Mouse (Mus musculus) spleen, adult 2 months (tissue): Measurements from ENCODE around the gene Cited2. TPM values are rescaled to one million over a fixed set of nuclear protein-coding genes. Genes with fewer than 3 reads are reported as not detected.
A peak's percentile ranks its signal among the peaks of the same experiment; 100 is the strongest.

Experiments
- DNase-seq, 2 experiments: peaks; one replicate each; pipeline versions ENCODE4 v3.0.0 to v3.0.0-alpha.2; 2012 to 2021; ENCODE audit warnings: low spot score in 2 of 2, low read depth in 1 of 2
- H3K27ac ChIP-seq: fragments of 200-500 bp; 2 replicates; pipeline ENCODE4 v1.5.1; 2012; ENCODE audit warnings: low read length, inconsistent platforms; ENCODE audit not compliant: insufficient read depth
- H3K27me3 ChIP-seq: fragments of 200-500 bp; 2 replicates; pipeline ENCODE4 v1.6.1; 2012; ENCODE audit warnings: mild to moderate bottlenecking, moderate library complexity, low read length, inconsistent platforms; ENCODE audit not compliant: control insufficient read depth, insufficient read depth
- H3K36me3 ChIP-seq: fragments of 200-500 bp; 2 replicates; pipeline ENCODE4 v1.6.1; 2012; ENCODE audit warnings: mild to moderate bottlenecking, low read length, inconsistent platforms; ENCODE audit not compliant: control insufficient read depth, insufficient read depth
- H3K4me1 ChIP-seq: fragments of 200-500 bp; 2 replicates; pipeline ENCODE4 v1.6.1; 2011; ENCODE audit warnings: inconsistent platforms; ENCODE audit not compliant: control insufficient read depth, insufficient read depth, insufficient read length
- H3K4me3 ChIP-seq: fragments of 200-500 bp; 2 replicates; pipeline ENCODE4 v1.5.1; 2011; ENCODE audit warnings: mild to moderate bottlenecking, inconsistent platforms; ENCODE audit not compliant: insufficient read depth, insufficient read length; ENCODE audit errors: extremely low read depth
- CTCF ChIP-seq: fragments of 200-500 bp; IDR thresholded peaks from 2 replicates; pipeline ENCODE4 v1.5.1; 2011; ENCODE audit warnings: mild to moderate bottlenecking, inconsistent platforms; ENCODE audit not compliant: insufficient read depth, insufficient read length, insufficient replicate concordance; ENCODE audit errors: extremely low read depth
- POLR2A ChIP-seq: fragments of 200-500 bp; IDR thresholded peaks from 2 replicates; pipeline ENCODE4 v1.6.1; 2011; ENCODE audit warnings: low read depth, low read length, inconsistent platforms
- WGBS: fragments of 180-500 bp; shearing (Covaris S2); methylation state at CpG from one replicate; pipeline ENCODE4 v1.1.7; 2018; 5-methylcytosine and 5-hydroxymethylcytosine counted together
- polyA plus RNA-seq: library from polyadenylated mRNA; depleted of rRNA; stranded (reverse); fragments of >200 nt; gene quantifications from 2 replicates; pipeline ENCODE4 v1.2.3, GENCODE M21; 2012; rRNA removed

Cited2 gene
- polyA plus RNA-seq, result 34.8 and 52.5 TPM in 2 replicates

DNA sequence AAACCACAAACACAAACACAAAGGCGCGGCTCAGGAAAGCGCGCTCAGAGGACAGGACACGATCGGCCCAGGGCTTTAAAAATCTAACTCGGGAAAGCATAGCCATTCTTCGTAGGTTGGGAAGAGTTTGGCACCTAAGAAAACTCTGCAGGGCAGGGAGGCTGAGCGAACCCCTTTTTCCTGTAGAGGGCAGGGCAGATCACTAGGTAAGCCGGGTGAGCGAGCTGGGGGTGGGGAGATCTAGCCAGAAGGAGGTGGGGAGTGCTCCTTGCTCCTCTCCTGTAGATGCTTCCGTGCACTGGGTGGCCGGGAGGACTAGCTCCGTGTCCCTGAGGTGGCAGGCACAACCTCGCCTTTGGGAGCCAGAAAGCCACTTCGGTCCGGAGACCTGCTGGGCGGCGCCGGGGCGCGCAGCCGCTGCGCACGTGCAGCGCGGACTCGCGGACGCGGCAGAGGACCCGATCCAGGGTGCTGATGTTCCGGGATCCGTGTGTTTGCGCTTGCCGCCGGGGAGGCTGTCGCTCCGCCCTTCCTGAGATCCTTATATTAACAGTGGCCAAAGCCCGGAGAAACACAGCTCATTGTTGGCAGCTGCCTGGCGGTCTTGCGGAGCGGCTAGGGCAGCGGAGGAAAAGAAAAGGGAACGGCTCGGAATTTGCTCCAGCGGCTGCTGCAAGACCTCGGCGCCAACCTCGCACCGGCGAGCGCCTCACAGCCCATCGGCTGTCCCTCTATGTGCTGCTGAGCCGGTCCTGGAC, at the start of gene Cited2:
Gene Cited2 (plus strand): TSS at position 566 of the 758 bp plus-strand sequence.
- no peaks in the 10 kb centered on the region for H3K27me3 ChIP-seq
- no peaks in the 10 kb centered on the region for H3K36me3 ChIP-seq
- DNase-seq, result peak; percentile 91 to 96
- WGBS, result under 1% methylated on average over 55 of the region's 55 CpGs
- H3K4me3 ChIP-seq, result peak within 1 kb of the TSS; percentile 98
- 0 out of 2 replicates have a peak, but pooled peaks cover 2% of the 10 kb centered on the region for H3K4me1 ChIP-seq
- TF ChIP-seq CTCF (peak; percentile 46; the same call in 1 of the 2 replicates), POLR2A (peak; percentile 99)
- H3K27ac ChIP-seq, result peak within 1 kb of the TSS; percentile 99

DNA sequence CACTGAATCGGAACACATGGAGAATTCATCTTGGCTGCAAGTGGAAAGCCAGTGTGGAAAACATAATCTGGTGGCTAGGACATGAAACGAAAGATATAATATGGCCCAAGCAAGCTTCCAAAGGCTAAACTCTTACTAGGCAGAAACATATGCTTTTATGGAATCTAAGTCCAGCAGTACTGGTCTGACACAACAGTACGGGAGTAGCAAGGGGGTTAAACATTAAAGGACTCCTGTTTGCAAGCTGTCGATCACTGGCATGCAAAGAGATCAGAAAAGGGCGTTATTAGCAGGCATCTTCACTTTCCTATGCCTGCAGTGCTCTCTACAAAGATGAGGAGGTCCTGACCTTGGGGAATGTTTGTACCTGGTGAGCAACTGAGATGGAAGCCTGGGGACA, 48.6 kb upstream of the Cited2 start:
- Histone ChIP-seq H3K4me3 (no peak overlapping the region), H3K27ac (no peak overlapping the region), H3K4me1 (peaks cover 6% of the 10 kb centered on the region; the same call in 1 of the 2 replicates), H3K36me3 (no peaks in the 10 kb centered on the region), H3K27me3 (no peaks in the 10 kb centered on the region)
- WGBS, result 94% methylated on average over 5 of the region's 5 CpGs
- TF ChIP-seq CTCF (no peak), POLR2A (no peak)
- DNase-seq, result no peak

DNA sequence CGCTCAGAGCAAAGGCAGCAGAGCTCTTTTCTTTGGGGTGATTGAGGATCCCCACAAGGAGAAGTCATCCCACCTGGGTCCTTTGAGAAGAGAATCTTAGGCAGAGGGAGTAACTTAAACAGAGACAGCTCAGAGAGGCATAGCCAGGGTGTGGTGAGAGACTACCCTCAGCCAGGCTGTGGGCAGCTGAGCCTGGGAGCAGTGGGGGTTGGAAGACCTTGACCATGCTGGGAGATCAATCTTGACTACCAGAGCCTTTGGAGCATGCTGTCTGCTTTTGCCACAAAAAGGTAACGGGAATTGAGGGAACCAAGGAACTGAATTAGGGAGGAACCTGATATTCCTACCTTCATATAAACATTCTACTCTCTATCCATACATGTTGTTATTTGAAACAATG, 48.1 kb upstream of the Cited2 start:
- WGBS, result 94% methylated on average over 2 of the region's 2 CpGs
- TF ChIP-seq POLR2A, result no peak
- no peak for TF ChIP-seq CTCF
- Histone ChIP-seq H3K4me3 (no peak overlapping the region), H3K27ac (no peak overlapping the region), H3K4me1 (0 out of 2 replicates have a peak, but pooled peaks cover 3% of the 10 kb centered on the region), H3K27me3 (no peaks in the 10 kb centered on the region), H3K36me3 (no peaks in the 10 kb centered on the region)
- DNase-seq, result no peak

DNA sequence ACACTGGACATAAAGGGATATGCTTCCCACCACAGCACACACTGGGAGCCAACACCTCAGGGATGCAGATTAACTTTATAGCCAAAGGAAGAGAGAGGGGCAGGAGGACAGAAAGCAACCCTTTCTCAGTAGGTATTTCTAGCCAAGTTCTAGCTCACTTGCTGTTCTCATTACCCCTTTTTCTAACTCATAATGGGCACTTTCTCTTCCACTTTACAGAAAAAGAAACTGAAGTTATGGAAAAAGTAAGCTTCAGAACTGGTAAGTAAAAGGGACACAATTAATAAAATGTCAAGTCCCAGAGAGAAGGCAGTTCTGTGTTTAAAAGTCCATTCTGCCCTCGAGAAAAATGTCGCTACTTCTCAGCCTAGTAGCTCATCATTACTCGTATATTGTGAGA, 46.6 kb upstream of the Cited2 start:
- DNase-seq, result no peak
- H3K27ac ChIP-seq, result 0 out of 2 replicates have a peak overlapping the region, but pooled peaks have one; percentile 1
- no peaks in the 10 kb centered on the region for H3K4me1 ChIP-seq
- 79% methylated on average over 3 of the region's 3 CpGs for WGBS
- TF ChIP-seq POLR2A, result no peak
- TF ChIP-seq CTCF, result no peak
- H3K36me3 ChIP-seq, result no peaks in the 10 kb centered on the region
- no peaks in the 10 kb centered on the region for H3K27me3 ChIP-seq
- H3K4me3 ChIP-seq, result no peak overlapping the region

DNA sequence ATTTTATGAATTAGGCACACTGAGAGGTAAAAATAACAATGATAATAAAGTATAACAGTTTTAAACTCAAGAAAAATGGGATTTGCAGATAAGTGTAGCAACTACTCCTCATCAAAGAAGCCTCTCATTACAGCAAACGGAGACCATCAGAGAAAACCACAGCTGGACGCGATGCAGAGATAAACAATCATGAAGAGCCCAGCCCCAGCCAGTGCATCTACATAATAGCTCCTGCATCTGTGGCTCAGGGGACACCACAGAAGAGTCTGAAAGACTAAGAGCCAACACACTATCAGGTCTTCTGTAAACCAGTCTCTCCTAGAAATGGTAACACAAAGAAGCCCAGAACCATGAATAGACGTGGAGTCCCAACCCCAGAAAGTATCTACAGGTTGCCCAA, 45.7 kb upstream of the Cited2 start:
- no peak for DNase-seq
- no peaks in the 10 kb centered on the region for H3K36me3 ChIP-seq
- H3K4me3 ChIP-seq, result no peak overlapping the region
- TF ChIP-seq POLR2A, result no peak
- no peak for TF ChIP-seq CTCF
- H3K4me1 ChIP-seq, result no peaks in the 10 kb centered on the region
- H3K27me3 ChIP-seq, result no peaks in the 10 kb centered on the region
- WGBS, result 68% methylated on average over 4 of the region's 4 CpGs
- H3K27ac ChIP-seq, result no peak overlapping the region

DNA sequence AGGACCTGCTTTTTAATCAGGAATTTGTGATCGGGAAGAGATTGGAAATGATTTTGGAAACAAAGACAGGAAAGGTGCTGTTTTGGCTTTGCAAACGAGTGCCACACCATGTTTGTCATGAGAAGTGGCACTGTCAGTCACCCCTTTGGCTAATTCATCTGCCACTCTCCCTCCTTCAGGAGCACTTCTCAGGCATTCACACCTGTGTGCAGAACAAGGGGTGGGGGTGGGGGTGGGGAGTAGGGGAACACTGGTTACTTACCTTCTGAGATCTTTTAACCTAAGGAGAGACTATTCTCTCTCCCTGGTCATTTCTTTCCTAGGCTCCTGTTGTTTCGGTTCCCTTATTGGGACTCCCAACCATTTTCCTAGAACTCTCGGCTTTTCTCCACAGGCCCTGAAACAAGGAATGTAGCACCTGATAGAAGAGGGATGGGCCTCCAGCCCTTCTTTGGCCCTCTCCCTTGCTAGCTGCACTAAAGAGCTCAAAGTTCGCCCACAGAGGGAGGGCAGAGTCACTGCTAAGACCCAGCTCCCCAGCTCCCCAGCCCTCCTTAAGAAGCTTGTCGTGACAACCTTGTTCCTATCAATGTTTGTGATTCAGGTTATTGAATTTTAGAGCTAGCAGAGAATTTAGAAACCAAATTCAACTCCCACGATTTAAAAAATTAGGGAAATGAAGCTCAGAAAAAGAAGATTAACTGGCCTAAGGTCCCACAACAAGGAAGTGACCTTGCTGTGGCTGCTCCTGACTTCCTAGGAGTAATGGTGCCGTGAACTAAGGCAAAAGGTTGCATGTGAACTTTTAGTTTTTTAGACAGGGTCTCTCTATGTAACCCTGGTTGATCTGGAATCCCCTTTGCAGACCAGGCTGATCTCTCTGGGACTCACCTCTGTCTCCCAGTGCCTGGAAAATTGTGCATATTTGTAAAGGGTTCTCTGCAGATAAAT, 42.3 kb upstream of the Cited2 start:
- Histone ChIP-seq H3K27ac (no peak overlapping the region), H3K4me1 (peaks cover 6% of the 10 kb centered on the region; the same call in 1 of the 2 replicates), H3K36me3 (no peaks in the 10 kb centered on the region), H3K4me3 (no peak overlapping the region), H3K27me3 (no peaks in the 10 kb centered on the region)
- no peak for TF ChIP-seq CTCF
- no peak for TF ChIP-seq POLR2A
- DNase-seq, result no peak
- WGBS, result 83% methylated on average over 8 of the region's 8 CpGs
